Mouse (Mus musculus) embryonic fibroblast, embryonic 13.5 days (primary cell): Measurements from ENCODE around the gene Spint1. TPM values are rescaled to one million over a fixed set of nuclear protein-coding genes. Genes with fewer than 3 reads are reported as not detected.

Experiments
- H3K27ac ChIP-seq: 2 replicates; pipeline ENCODE4 v1.5.1; 2012; ENCODE audit warnings: low read length, control low read depth, inconsistent platforms; ENCODE audit not compliant: insufficient read depth
- H3K4me1 ChIP-seq: 2 replicates; pipeline ENCODE4 v1.6.1; 2011; ENCODE audit warnings: low read length; ENCODE audit not compliant: control insufficient read depth, insufficient read depth
- H3K4me3 ChIP-seq: 2 replicates; pipeline ENCODE4 v1.5.1; 2011; ENCODE audit warnings: mild to moderate bottlenecking, control low read depth, low read length; ENCODE audit not compliant: insufficient read depth
- CTCF ChIP-seq: IDR thresholded peaks from 2 replicates; pipeline ENCODE4 v1.5.1; 2011; ENCODE audit warnings: mild to moderate bottlenecking, control low read depth, low read length, moderate library complexity, borderline replicate concordance; ENCODE audit not compliant: insufficient read depth
- POLR2A ChIP-seq: IDR thresholded peaks from 2 replicates; pipeline ENCODE4 v1.6.1; 2011; ENCODE audit warnings: low read depth, mild to moderate bottlenecking, control low read depth, low read length, moderate library complexity
- polyA plus RNA-seq: library from polyadenylated mRNA; stranded (reverse); fragments of >200 nt; gene quantifications from 2 replicates; pipeline ENCODE4 v1.2.4, GENCODE M21; 2011; ENCODE audit warnings: low read depth; ENCODE audit not compliant: missing spikeins, insufficient read length

Gene Spint1
- polyA plus RNA-seq, 1 experiment, result 0.30 TPM

DNA sequence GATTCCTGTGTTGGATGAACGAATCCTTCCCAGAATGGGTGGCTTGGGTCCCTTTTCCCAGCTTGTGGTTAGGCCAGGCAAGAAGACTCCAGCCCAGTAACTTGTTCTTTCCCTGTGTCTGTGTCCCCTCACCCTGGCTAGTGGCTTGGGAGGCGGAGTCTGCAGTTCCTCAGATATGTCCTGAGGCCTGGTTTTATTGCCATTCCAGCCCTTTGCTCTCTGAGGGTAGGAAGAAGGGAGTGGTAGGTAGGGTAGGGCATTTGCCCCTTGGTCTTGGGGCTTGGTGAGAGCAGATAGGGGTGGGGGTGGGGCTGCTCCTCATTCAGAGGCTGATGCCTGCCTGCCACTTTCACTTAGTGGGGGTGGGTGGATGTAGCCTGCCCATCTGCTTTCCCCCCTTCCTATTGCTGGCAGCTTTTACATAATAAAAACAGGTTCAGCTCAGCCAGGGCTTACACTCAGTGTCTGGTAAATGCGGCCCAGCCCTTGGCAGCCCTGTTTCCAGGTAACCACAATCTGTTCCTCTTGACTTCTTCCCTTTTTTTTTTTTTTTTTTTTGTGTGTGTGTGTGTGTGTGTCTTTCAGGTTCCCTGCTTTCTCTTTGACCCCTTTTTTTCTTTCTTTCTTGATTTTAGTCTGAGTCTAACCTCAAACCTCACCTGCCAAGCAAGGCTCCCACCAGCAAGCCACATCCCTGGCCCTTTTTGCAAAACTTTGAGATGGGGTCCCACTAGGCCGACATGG is 3.1 kb downstream of the Spint1 start:
- H3K27ac ChIP-seq, result no peak overlapping the region
- H3K4me1 ChIP-seq, result no peaks in the 10 kb centered on the region
- H3K4me3 ChIP-seq, result no peak overlapping the region
- TF ChIP-seq CTCF (no peak), POLR2A (no peak)

DNA sequence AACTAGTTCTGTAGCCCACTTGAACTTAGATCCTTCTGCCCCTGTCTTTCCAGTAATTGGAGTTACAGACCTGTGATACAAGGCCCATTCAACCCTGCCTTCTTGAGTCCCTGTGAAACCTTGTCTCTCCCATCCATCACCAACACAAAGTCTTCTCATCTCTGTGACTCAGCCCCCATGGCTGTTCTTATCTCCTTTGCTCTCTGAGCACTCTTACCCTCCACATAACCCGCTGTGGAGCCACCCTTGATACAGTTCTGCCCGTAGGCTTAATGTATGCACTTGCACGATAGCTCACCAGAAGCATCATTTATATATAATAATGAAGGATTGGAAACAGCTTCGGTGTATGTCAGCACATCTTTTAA is 3.6 kb downstream of the Spint1 start:
- TF ChIP-seq CTCF (no peak), POLR2A (no peak)
- Histone ChIP-seq H3K4me1 (no peaks in the 10 kb centered on the region), H3K27ac (no peak overlapping the region), H3K4me3 (no peak overlapping the region)

DNA sequence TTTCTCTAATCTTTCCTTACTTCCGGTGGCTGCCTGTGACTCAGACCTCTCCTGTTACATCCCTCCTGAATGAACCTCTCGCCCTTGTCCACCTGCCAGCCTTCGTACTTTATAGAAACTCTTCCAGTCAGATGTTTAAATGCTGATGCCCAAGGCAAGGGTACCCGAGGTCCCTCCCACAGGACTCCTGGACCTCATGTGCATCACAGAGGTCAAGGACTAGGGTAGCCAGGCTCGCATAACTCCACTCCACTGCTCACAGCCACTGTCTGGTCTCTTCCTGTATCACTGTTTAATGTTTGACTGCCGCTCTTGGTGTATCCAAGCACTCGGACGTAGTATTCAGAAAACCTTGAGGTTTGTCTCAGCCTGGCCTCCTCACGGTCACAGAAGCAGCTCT is 5.4 kb downstream of the Spint1 start:
- H3K4me3 ChIP-seq, result no peak overlapping the region
- TF ChIP-seq CTCF (no peak), POLR2A (no peak)
- H3K4me1 ChIP-seq, result no peaks in the 10 kb centered on the region
- no peak overlapping the region for H3K27ac ChIP-seq

DNA sequence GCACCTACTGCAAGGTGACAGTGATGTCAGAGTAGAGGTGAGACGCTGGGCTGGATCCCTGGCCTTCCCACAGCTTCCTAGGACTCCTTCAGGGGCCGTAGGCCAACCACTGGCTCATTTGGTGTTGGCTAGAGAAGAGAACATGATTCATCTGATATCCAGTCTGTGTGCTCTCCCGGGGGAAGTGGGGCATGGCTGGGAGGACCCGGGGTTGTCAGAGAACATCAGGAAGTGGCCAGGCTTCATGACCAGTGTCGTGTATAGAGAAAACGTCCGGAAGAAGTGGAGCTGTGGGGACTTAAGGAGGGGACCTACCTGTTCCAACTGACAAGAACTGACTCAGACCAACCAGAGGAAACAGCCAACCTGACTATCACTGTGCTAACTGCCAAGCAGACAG is 8.1 kb downstream of the Spint1 start:
- H3K4me3 ChIP-seq, result no peak overlapping the region
- no peaks in the 10 kb centered on the region for H3K4me1 ChIP-seq
- no peak overlapping the region for H3K27ac ChIP-seq
- no peak for TF ChIP-seq CTCF
- TF ChIP-seq POLR2A, result no peak

DNA sequence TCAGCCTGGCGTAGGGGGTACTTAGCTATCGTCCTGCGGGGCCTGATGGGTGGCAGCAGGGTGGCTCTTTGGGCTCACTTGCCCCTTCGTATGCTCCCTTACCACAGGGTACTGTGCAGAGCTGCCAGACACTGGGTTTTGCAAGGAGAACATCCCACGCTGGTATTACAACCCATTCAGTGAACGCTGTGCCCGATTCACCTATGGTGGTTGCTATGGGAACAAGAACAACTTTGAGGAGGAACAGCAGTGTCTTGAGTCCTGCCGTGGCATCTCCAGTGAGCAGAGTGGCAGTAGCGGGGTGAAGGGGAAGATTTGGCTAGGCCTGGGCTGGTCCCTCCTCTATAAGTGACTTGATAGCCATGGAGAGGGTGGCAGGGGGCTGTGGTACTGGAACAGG is 10.7 kb downstream of the Spint1 start:
- Histone ChIP-seq H3K4me1 (no peaks in the 10 kb centered on the region), H3K27ac (no peak overlapping the region), H3K4me3 (no peak overlapping the region)
- TF ChIP-seq POLR2A (no peak), CTCF (no peak)

DNA sequence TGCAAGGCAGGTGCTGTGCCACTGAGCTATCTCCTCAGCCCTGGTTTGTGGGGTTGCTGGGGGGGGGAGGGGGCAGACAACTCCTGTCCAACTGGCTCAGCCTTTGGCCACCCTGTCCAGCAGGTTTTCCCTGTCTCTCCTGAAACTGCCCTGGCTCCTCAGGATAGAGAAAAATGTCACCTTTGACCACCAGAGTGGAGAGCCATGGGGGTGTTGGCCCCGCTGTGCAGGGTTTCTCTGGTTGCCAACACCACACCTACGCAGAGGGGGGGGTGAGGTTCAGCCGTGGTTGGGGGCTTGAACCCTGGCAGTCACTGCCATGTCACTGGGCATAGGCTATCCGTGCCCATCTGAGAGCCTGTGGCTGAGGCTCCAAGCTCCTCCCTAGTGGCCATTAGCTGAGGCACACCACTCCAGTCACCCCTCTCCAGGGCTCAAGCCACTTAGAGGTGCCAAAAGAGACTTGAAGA is 12.5 kb downstream of the Spint1 start:
- H3K4me1 ChIP-seq, result no peaks in the 10 kb centered on the region
- no peak overlapping the region for H3K4me3 ChIP-seq
- TF ChIP-seq POLR2A (no peak), CTCF (no peak)
- H3K27ac ChIP-seq, result no peak overlapping the region

DNA sequence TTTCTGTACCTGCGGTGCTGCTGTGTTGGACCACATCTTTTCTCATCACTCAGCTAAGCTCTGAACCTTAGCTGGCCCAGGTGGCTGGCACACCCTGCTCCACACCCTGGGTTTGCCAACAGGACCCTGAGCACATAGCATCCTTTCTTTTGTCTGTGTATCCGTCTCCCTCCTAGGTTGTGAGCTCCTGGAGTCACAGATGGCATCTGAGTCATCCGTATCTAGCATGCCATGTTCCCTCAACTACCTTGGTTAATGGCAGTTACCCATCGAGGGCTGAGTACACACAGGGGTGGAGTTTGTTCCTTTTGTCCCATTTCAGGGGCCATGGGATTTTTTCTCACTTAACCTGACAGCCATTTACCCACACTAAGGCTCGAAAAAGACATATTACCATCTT is 13.2 kb downstream of the Spint1 start:
- TF ChIP-seq POLR2A (no peak), CTCF (no peak)
- H3K27ac ChIP-seq, result no peak overlapping the region
- H3K4me3 ChIP-seq, result no peak overlapping the region
- no peaks in the 10 kb centered on the region for H3K4me1 ChIP-seq

DNA sequence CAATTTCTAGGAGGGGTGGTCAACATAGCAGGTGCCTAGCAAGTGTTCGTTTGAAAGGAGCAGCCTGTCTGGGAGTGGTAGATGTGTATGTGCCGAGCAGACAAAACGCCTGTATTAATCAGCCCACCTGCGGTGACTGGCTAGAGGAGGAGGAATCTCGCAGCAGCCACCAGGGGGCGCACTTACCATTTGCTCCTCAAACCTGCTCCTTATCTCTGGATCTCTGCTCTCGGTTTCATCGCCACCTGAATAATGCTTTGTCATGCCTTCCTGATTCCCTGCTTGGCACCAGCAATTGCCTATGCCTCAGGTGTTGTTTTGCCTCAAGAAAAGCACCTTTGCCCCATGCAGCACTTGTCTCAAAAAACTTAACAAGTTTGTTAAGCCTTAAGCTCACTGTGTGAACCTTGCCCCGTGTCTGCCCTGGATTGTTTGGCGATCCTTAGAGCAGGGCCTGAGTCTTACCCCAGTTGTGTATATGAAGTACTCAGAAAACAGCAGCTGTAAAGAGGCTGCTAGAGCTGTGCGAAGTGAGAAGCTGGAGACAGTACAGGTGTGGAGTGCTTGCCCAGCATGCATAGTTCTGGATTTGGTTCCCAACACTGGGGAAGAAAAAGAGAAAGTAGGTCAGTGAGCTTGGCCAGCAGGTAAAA is 13.8 kb downstream of the Spint1 start:
- H3K4me1 ChIP-seq, result no peaks in the 10 kb centered on the region
- TF ChIP-seq POLR2A (no peak), CTCF (peak; percentile 79)
- H3K4me3 ChIP-seq, result no peak overlapping the region
- no peak overlapping the region for H3K27ac ChIP-seq

DNA sequence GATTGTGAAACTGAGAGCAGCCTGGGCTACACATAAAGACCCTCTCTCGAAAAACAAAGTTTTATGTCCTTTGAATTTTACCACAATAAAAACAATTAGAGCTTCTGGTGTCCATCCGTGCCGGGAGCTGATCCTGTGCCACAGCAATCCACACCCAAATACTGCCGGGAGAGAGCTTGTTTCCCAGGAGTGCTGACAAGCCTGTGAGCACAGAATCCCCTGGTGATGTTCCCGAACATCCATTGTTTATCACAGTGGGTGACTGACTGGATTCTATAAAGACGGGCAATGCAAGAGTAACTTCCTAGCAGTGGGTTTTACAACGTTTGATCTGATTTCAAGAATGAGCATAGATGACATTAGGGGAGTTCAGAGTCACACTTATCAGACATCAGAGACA is 17.8 kb downstream of the Spint1 start:
- Histone ChIP-seq H3K4me1 (no peaks in the 10 kb centered on the region), H3K27ac (no peak overlapping the region), H3K4me3 (no peak overlapping the region)
- TF ChIP-seq POLR2A (no peak), CTCF (no peak)

DNA sequence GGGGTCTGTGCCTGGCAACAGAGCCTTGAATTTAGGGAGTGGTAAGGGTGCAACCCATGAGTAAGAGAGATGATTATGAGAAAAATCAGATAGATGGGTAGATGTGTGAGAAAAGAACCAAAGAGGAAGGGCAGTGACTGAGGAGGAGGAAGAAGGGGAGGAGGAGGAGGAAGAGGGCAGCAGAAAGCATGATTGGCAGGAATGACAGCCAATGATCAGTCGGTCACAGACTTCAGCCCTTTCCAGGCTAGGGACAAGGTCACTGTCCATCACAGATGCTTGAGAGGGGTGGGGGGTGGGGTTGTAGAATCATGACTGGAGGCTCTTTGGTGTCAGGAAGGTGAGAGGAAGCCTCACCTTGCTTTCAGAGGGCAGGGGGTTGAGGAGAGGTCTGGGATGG is 23.4 kb downstream of the Spint1 start:
- Histone ChIP-seq H3K4me3 (no peak overlapping the region), H3K27ac (no peak overlapping the region), H3K4me1 (peaks cover 10% of the 10 kb centered on the region)
- no peak for TF ChIP-seq POLR2A
- no peak for TF ChIP-seq CTCF
